Mouse (Mus musculus) embryonic facial prominence, embryonic 12.5 days (tissue): ENCODE measurements around the gene 4931406P16Rik. TPM values are rescaled to one million over a fixed set of nuclear protein-coding genes. Genes with fewer than 3 reads are reported as not detected.
A peak's percentile ranks its signal among the peaks of the same experiment; 100 is the strongest.

Source experiments
- ATAC-seq: fragments of 200-750 bp; cut with Nextera tagmentation; 2 replicates; pipeline ENCODE4 v1.8.0; 2017; ENCODE audit not compliant: insufficient number of reproducible peaks, insufficient read depth, low FRiP score, low TSS enrichment
- H3K27ac ChIP-seq: fragments of 300-500 bp; sonication (generic); 2 replicates; pipeline ENCODE4 v1.5.1; 2016; ENCODE audit warnings: mild to moderate bottlenecking
- H3K27me3 ChIP-seq: fragments of 300-500 bp; sonication (generic); 2 replicates; pipeline ENCODE4 v1.6.1; 2016; ENCODE audit warnings: mild to moderate bottlenecking, moderate library complexity
- H3K36me3 ChIP-seq: fragments of 300-500 bp; sonication (generic); 2 replicates; pipeline ENCODE4 v1.6.1; 2016; ENCODE audit warnings: mild to moderate bottlenecking
- H3K4me1 ChIP-seq: fragments of 300-500 bp; sonication (generic); 2 replicates; pipeline ENCODE4 v1.6.1; 2016
- H3K4me2 ChIP-seq: fragments of 300-500 bp; sonication (generic); replicated peaks from 2 replicates; pipeline ENCODE4 v1.6.1; 2016; ENCODE audit warnings: mild to moderate bottlenecking, moderate library complexity
- H3K4me3 ChIP-seq: fragments of 300-500 bp; sonication (generic); 2 replicates; pipeline ENCODE4 v1.5.1; 2016; ENCODE audit warnings: mild to moderate bottlenecking
- H3K9ac ChIP-seq: fragments of 300-500 bp; sonication (generic); 2 replicates; pipeline ENCODE4 v1.6.1; 2016; ENCODE audit warnings: mild to moderate bottlenecking, moderate library complexity
- H3K9me3 ChIP-seq: fragments of 300-500 bp; sonication (generic); 2 replicates; pipeline ENCODE4 v1.6.1; 2016; ENCODE audit warnings: mild to moderate bottlenecking, moderate library complexity
- whole genome bisulfite sequencing: fragments of 180-500 bp; shearing (Covaris S2); methylation state at CpG from one replicate; pipeline ENCODE4 v1.1.7; 2016; 5-methylcytosine and 5-hydroxymethylcytosine counted together
- polyA plus RNA-seq: library from polyadenylated mRNA; unstranded; fragments of >200 nt; fragmentation: Nextera tagmentation; extraction: Ambion mirVana; gene quantifications from 2 replicates; pipeline ENCODE4 v1.2.1, GENCODE M21; 2016

The 4931406P16Rik gene
- polyA plus RNA-seq, 1 experiment from 2014 or later, result 26.3 TPM

- Histone ChIP-seq H3K9me3 (no peaks in the 10 kb centered on the region), H3K9ac (no peak overlapping the region), H3K4me2 (no peak overlapping the region), H3K4me1 (peaks cover 11% of the 10 kb centered on the region; the same call in 1 of the 2 replicates), H3K27ac (no peak overlapping the region), H3K36me3 (0 out of 2 replicates have a peak, but pooled peaks cover 3% of the 10 kb centered on the region), H3K27me3 (no peaks in the 10 kb centered on the region), H3K4me3 (no peak overlapping the region)
- no peak for ATAC-seq
- WGBS, result 57% methylated on average over 4 of the region's 4 CpGs
Measured at GRCm38 (mm10) chr7:34272465-34272864, 40.9 kb downstream of the 4931406P16Rik start.

GRCm38 (mm10) chr7:34268463-34268862 lies 44.9 kb downstream of the 4931406P16Rik start:
- H3K27ac ChIP-seq, result peak overlapping the region; percentile 67; the same call in 1 of the 2 replicates
- H3K9ac ChIP-seq, result no peak overlapping the region
- no peak for ATAC-seq
- 39% methylated on average over 1 of the region's 1 CpGs for WGBS
- H3K4me3 ChIP-seq, result no peak overlapping the region
- no peaks in the 10 kb centered on the region for H3K9me3 ChIP-seq
- H3K4me1 ChIP-seq, result peaks cover 11% of the 10 kb centered on the region; the same call in 1 of the 2 replicates
- H3K27me3 ChIP-seq, result no peaks in the 10 kb centered on the region
- H3K36me3 ChIP-seq, result no peaks in the 10 kb centered on the region
- no peak overlapping the region for H3K4me2 ChIP-seq

GRCm38 (mm10) chr7:34266421-34266820 lies 46.9 kb downstream of the 4931406P16Rik start:
- peaks cover 11% of the 10 kb centered on the region; the same call in 1 of the 2 replicates for H3K4me1 ChIP-seq
- H3K27ac ChIP-seq, result no peak overlapping the region
- H3K36me3 ChIP-seq, result peaks cover 11% of the 10 kb centered on the region
- no peaks in the 10 kb centered on the region for H3K27me3 ChIP-seq
- no peak for ATAC-seq
- H3K4me3 ChIP-seq, result no peak overlapping the region
- H3K4me2 ChIP-seq, result no peak overlapping the region
- H3K9me3 ChIP-seq, result no peaks in the 10 kb centered on the region
- no peak overlapping the region for H3K9ac ChIP-seq

- Histone ChIP-seq H3K9me3 (no peaks in the 10 kb centered on the region), H3K27me3 (no peaks in the 10 kb centered on the region), H3K27ac (no peak overlapping the region), H3K4me3 (no peak overlapping the region), H3K4me1 (peaks cover 11% of the 10 kb centered on the region; the same call in 1 of the 2 replicates), H3K36me3 (peaks cover 12% of the 10 kb centered on the region), H3K4me2 (no peak overlapping the region), H3K9ac (no peak overlapping the region)
- WGBS, result 60% methylated on average over 5 of the region's 5 CpGs
- ATAC-seq, result no peak
Measured at GRCm38 (mm10) chr7:34265876-34266346, 47.4 kb downstream of the 4931406P16Rik start.

GRCm38 (mm10) chr7:34263437-34263836 lies 49.9 kb downstream of the 4931406P16Rik start:
- WGBS, result 89% methylated on average over 5 of the region's 5 CpGs
- Histone ChIP-seq H3K36me3 (peaks cover 15% of the 10 kb centered on the region), H3K4me2 (no peak overlapping the region), H3K27ac (no peak overlapping the region), H3K4me1 (peaks cover 4% of the 10 kb centered on the region; the same call in 1 of the 2 replicates), H3K9ac (no peak overlapping the region), H3K27me3 (no peaks in the 10 kb centered on the region), H3K4me3 (no peak overlapping the region), H3K9me3 (no peaks in the 10 kb centered on the region)
- ATAC-seq, result no peak

GRCm38 (mm10) chr7:34258407-34258806 lies 54.9 kb downstream of the 4931406P16Rik start:
- Histone ChIP-seq H3K4me3 (no peak overlapping the region), H3K27ac (peak overlapping the region; percentile 30; the same call in 1 of the 2 replicates), H3K4me1 (peaks cover 3% of the 10 kb centered on the region; the same call in 1 of the 2 replicates), H3K9ac (no peak overlapping the region), H3K36me3 (peaks cover 42% of the 10 kb centered on the region), H3K9me3 (no peaks in the 10 kb centered on the region), H3K27me3 (no peaks in the 10 kb centered on the region), H3K4me2 (no peak overlapping the region)
- ATAC-seq, result no peak
- 38% methylated on average over 1 of the region's 1 CpGs for WGBS

- Histone ChIP-seq H3K9ac (no peak overlapping the region), H3K4me1 (peaks cover 3% of the 10 kb centered on the region; the same call in 1 of the 2 replicates), H3K27me3 (no peaks in the 10 kb centered on the region), H3K9me3 (no peaks in the 10 kb centered on the region), H3K4me2 (no peak overlapping the region), H3K36me3 (peaks cover 40% of the 10 kb centered on the region), H3K4me3 (no peak overlapping the region), H3K27ac (no peak overlapping the region)
- 79% methylated on average over 9 of the region's 9 CpGs for WGBS
- ATAC-seq, result no peak
Measured at GRCm38 (mm10) chr7:34257279-34257678, 56.1 kb downstream of the 4931406P16Rik start.

- no peaks in the 10 kb centered on the region for H3K9me3 ChIP-seq
- no peak overlapping the region for H3K4me2 ChIP-seq
- peaks cover 3% of the 10 kb centered on the region; the same call in 1 of the 2 replicates for H3K4me1 ChIP-seq
- no peak overlapping the region for H3K4me3 ChIP-seq
- H3K27ac ChIP-seq, result no peak overlapping the region
- peaks cover 34% of the 10 kb centered on the region; the same call in 1 of the 2 replicates for H3K36me3 ChIP-seq
- H3K27me3 ChIP-seq, result no peaks in the 10 kb centered on the region
- H3K9ac ChIP-seq, result no peak overlapping the region
- no peak for ATAC-seq
- 93% methylated on average over 1 of the region's 1 CpGs for WGBS
Measured at GRCm38 (mm10) chr7:34255916-34256315, 57.4 kb downstream of the 4931406P16Rik start.

- Histone ChIP-seq H3K27ac (no peak overlapping the region), H3K4me3 (no peak overlapping the region), H3K4me1 (peaks cover 3% of the 10 kb centered on the region; the same call in 1 of the 2 replicates), H3K27me3 (no peaks in the 10 kb centered on the region), H3K4me2 (no peak overlapping the region), H3K9ac (no peak overlapping the region), H3K36me3 (peaks cover 38% of the 10 kb centered on the region; the same call in 1 of the 2 replicates), H3K9me3 (no peaks in the 10 kb centered on the region)
- WGBS, result 81% methylated on average over 3 of the region's 3 CpGs
- no peak for ATAC-seq
Measured at GRCm38 (mm10) chr7:34255137-34255536, 58.2 kb downstream of the 4931406P16Rik start.

- Histone ChIP-seq H3K9ac (no peak overlapping the region), H3K4me3 (no peak overlapping the region), H3K4me2 (no peak overlapping the region), H3K27me3 (no peaks in the 10 kb centered on the region), H3K9me3 (no peaks in the 10 kb centered on the region), H3K4me1 (no peaks in the 10 kb centered on the region), H3K27ac (no peak overlapping the region), H3K36me3 (peaks cover 40% of the 10 kb centered on the region; the same call in 1 of the 2 replicates)
- ATAC-seq, result no peak
- 71% methylated on average over 2 of the region's 2 CpGs for WGBS
Measured at GRCm38 (mm10) chr7:34252030-34252429, 61.3 kb downstream of the 4931406P16Rik start.

GRCm38 (mm10) chr7:34250738-34251137 lies 62.6 kb downstream of the 4931406P16Rik start, which contains the start of gene Gm6096:
TSS of gene Gm6096 (plus strand) at chr7:34251038.
- WGBS, result 94% methylated on average over 7 of the region's 7 CpGs
- no peak for ATAC-seq
- Histone ChIP-seq H3K4me3 (no peak within 1 kb of the TSS), H3K4me2 (no peak within 1 kb of the TSS), H3K36me3 (peaks cover 41% of the 10 kb centered on the region; the same call in 1 of the 2 replicates), H3K9me3 (no peaks in the 10 kb centered on the region), H3K9ac (no peak within 1 kb of the TSS), H3K4me1 (no peaks in the 10 kb centered on the region), H3K27ac (no peak within 1 kb of the TSS), H3K27me3 (no peaks in the 10 kb centered on the region)

GRCm38 (mm10) chr7:34246870-34247499 lies 66.4 kb downstream of the 4931406P16Rik start:
- Histone ChIP-seq H3K4me3 (no peak overlapping the region), H3K27me3 (no peaks in the 10 kb centered on the region), H3K9me3 (no peaks in the 10 kb centered on the region), H3K27ac (no peak overlapping the region), H3K4me2 (no peak overlapping the region), H3K4me1 (no peaks in the 10 kb centered on the region), H3K36me3 (peaks cover 42% of the 10 kb centered on the region), H3K9ac (no peak overlapping the region)
- ATAC-seq, result no peak
- 93% methylated on average over 3 of the region's 3 CpGs for WGBS
